Mouse (Mus musculus) gonadal fat pad, adult 2 months (tissue): ENCODE measurements around the gene Olfr1391. TPM values are rescaled to one million over a fixed set of nuclear protein-coding genes. Genes with fewer than 3 reads are reported as not detected.
"Not testable (repeated sequence)": the region's sequence is repeated elsewhere in the genome, so short reads cannot be mapped to it uniquely, and the experiment has no call there.

Experiments used
- DNase-seq: peaks from one replicate; pipeline ENCODE4 v3.0.0-alpha.2; 2012; ENCODE audit warnings: low read depth
- polyA plus RNA-seq: library from polyadenylated mRNA; depleted of rRNA; stranded (reverse); fragments of >200 nt; gene quantifications from 2 replicates; pipeline ENCODE4 v1.2.3, GENCODE M21; 2012; rRNA removed

Gene Olfr1391
- polyA plus RNA-seq: not detected in 2 replicates

- DNase-seq: no peak
Measured at GRCm38 (mm10) chr11:49322442-49322841, at the start of gene Olfr1391. Gene Olfr1391, plus strand, starts transcription at chr11:49322742.

- DNase-seq: no peak
Measured at GRCm38 (mm10) chr11:49273834-49274519, 48.6 kb upstream of the Olfr1391 start.

DNA sequence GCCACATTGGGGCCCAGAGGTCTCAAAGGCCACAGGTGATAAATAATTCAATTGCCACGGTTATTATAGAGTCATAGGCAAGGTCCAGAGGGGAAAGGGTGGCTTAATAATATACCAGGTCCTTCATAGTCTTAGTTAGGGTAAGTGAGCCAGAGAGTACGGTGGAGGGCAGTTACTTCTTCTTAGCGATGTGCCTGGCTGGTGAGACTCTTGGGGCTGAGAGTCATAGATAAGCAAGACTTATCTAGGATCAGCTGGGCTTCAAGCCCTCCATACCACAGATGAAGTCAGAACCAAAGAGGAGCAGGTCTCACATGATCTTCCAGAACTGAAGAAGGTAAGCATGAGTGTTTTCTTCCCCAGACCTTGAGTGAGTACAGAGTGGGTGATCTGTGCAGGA lies 44.3 kb upstream of the Olfr1391 start, which contains the start of gene Olfr1393:
Gene Olfr1393 (plus strand): TSS at position 83 of the 400 bp plus-strand sequence.
- DNase-seq: no peak

- not testable (repeated sequence) for DNase-seq
Measured at GRCm38 (mm10) chr11:49284982-49285381, 37.6 kb upstream of the Olfr1391 start, which contains the start of gene Olfr1392. Gene Olfr1392, plus strand, starts transcription at chr11:49285282.

DNA sequence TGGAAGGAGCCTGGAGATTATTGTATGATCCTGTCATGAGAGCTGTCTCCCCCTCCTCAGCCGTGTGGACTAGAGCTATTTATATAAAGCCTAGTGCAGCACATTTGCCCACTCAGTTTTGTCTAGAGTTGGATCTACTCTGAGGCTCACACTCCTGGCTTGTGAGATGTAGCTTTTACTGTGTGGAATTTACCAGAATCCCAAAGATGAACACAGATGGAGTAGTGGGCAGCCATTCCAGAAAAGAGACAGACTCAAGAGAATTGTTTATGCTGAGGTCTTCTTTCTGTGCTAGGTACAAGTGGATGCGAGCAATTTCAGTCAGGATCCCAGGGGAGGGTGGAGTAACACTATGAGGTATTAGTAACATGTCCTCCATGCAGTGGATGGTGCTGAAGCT lies 35.3 kb upstream of the Olfr1391 start:
- no peak for DNase-seq

- DNase-seq: no peak
Measured at GRCm38 (mm10) chr11:49292777-49293176, 29.8 kb upstream of the Olfr1391 start.

GRCm38 (mm10) chr11:49304441-49304840 lies 18.1 kb upstream of the Olfr1391 start, which contains the start of gene Olfr10:
Gene Olfr10, plus strand, starts transcription at chr11:49304741.
- no peak for DNase-seq

- DNase-seq: not testable (repeated sequence)
Measured at GRCm38 (mm10) chr11:49308547-49308946, 14.0 kb upstream of the Olfr1391 start.

DNA sequence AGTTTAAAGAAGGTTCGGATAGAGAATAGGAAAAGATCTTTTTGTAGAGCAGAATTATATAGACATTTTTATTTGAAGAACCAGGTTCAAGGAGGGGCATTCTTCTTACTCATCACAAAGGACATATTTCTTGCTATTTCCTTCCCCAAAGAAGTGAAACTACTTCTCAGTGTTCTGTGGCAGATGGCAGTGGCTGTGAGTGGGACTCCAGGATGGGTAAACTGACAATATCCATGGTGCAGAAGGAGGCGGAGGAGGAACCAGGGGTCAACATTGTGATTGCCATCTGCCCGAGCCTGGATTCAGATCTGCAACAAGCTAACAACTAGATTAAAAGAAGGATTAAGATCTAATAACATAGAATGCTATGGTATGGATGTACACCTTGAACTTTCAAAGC lies 4.2 kb downstream of the Olfr1391 start:
- DNase-seq: no peak

DNA sequence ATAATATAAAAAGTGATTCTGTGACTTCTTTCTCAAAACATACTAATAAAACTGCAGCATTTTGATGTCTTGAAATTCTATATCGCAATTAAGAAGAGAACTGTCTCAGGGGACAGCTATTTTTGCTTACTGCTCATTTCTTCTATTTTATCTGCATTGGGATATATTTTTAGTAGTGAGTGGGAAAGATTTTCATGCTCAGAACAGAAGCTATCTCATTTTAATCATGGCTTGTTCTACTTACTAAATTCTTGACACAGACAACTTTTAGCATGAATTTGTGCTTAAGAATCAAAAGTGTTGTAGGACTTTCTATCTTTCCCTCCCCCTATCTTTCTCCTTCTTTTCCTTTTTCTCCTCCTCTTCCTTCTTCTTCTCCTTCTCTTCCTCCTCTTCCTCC lies 7.1 kb downstream of the Olfr1391 start:
- no peak for DNase-seq

DNA sequence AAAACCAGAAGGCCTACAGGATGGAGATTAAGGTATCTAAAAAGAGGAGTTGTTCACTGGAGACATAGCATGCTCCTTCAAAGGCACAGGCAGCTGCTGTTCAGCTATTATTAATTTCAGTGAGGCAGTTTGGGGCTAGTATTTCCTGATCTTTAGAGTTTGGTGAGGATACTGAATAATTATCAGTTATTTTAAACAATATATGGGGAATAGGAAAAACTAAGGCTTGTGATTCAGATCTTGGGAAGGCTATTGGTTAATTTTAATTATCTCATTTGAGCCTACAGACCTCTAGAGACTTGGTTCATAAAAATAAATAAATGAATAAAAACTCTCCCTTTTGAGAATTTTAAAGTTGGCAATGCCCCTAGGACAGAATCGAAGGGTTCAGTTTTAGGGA lies 12.3 kb downstream of the Olfr1391 start, which contains the start of gene Olfr1390:
Gene Olfr1390 (plus strand): TSS at position 301 of the 400 bp plus-strand sequence.
- DNase-seq: no peak

- DNase-seq: no peak
Measured at GRCm38 (mm10) chr11:49337150-49337832, 14.7 kb downstream of the Olfr1391 start.

Other genes with a start within 250 kb of the Olfr1391 start
- 3.7 and 4.8 TPM in 2 replicates for gene Ifi47, start 246.2 kb upstream of the Olfr1391 start, polyA plus RNA-seq
- gene Olfr1396, start 207.9 kb upstream of the Olfr1391 start, polyA plus RNA-seq: 0.27 and 0.38 TPM in 2 replicates
- 0.12 TPM in 1 of 2 replicates, not detected in the other for gene Olfr1395, start 180.5 kb upstream of the Olfr1391 start, polyA plus RNA-seq
- not detected in 2 replicates for gene Olfr1394, start 168.4 kb upstream of the Olfr1391 start, polyA plus RNA-seq
- 14.9 and 19.2 TPM in 2 replicates for gene Btnl9, start 135.6 kb upstream of the Olfr1391 start, polyA plus RNA-seq
- 3.0 and 3.4 TPM in 2 replicates for gene Zfp62, start 119.5 kb upstream of the Olfr1391 start, polyA plus RNA-seq
- gene Mgat1, start 78.6 kb upstream of the Olfr1391 start, polyA plus RNA-seq: 113 and 126 TPM in 2 replicates
- gene Olfr1393, start 44.4 kb upstream of the Olfr1391 start, polyA plus RNA-seq: 0.09 and 0.11 TPM in 2 replicates
- 0.04 and 0.05 TPM in 2 replicates for gene Olfr1392, start 37.5 kb upstream of the Olfr1391 start, polyA plus RNA-seq
- gene Olfr10, start 18.0 kb upstream of the Olfr1391 start, polyA plus RNA-seq: not detected in 2 replicates
- gene Olfr1390, start 12.4 kb downstream of the Olfr1391 start, polyA plus RNA-seq: not detected in 2 replicates
- gene Olfr1389, start 100.3 kb downstream of the Olfr1391 start, polyA plus RNA-seq: not detected in 2 replicates
- 0.63 and 1.9 TPM in 2 replicates for gene Olfr1388, start 113.9 kb downstream of the Olfr1391 start, polyA plus RNA-seq
- gene Olfr1387, start 132.6 kb downstream of the Olfr1391 start, polyA plus RNA-seq: not detected in 2 replicates
- gene Olfr1386, start 142.3 kb downstream of the Olfr1391 start, polyA plus RNA-seq: not detected in 2 replicates
- gene Olfr1385, start 166.3 kb downstream of the Olfr1391 start, polyA plus RNA-seq: not detected in 2 replicates
- gene Olfr1384, start 184.0 kb downstream of the Olfr1391 start, polyA plus RNA-seq: not detected in 2 replicates
- not detected in 2 replicates for gene Olfr1383, start 196.9 kb downstream of the Olfr1391 start, polyA plus RNA-seq
- not detected in 2 replicates for gene Olfr1382, start 205.5 kb downstream of the Olfr1391 start, polyA plus RNA-seq
- not detected in 2 replicates for gene Olfr1381, start 220.7 kb downstream of the Olfr1391 start, polyA plus RNA-seq
- not detected in 2 replicates for gene Olfr1380, start 234.1 kb downstream of the Olfr1391 start, polyA plus RNA-seq